Mouse (Mus musculus) erythroblast, embryonic 14.5 days (primary cell): ENCODE measurements around the gene Mapk12. TPM values are rescaled to one million over a fixed set of nuclear protein-coding genes. Genes with fewer than 3 reads are reported as not detected.

Experiments
- H3K27me3 ChIP-seq: 2 replicates; pipeline ENCODE4 v1.6.1; 2012; ENCODE audit warnings: inconsistent platforms; ENCODE audit not compliant: control insufficient read depth
- H3K36me3 ChIP-seq: 2 replicates; pipeline ENCODE4 v1.6.1; 2012; ENCODE audit warnings: mild to moderate bottlenecking, inconsistent platforms; ENCODE audit not compliant: control insufficient read depth
- H3K4me1 ChIP-seq: 2 replicates; pipeline ENCODE4 v1.6.1; 2012; ENCODE audit warnings: inconsistent platforms; ENCODE audit not compliant: control insufficient read depth
- H3K4me3 ChIP-seq: replicated peaks from 2 replicates; pipeline ENCODE3; 2012; ENCODE audit warnings: moderate library complexity, mild to moderate bottlenecking, inconsistent platforms
- H3K9me3 ChIP-seq: 2 replicates; pipeline ENCODE4 v1.6.1; 2012; ENCODE audit warnings: low read length, inconsistent platforms, mixed read lengths; ENCODE audit not compliant: control insufficient read depth
- GATA1 ChIP-seq: IDR thresholded peaks from 2 replicates; pipeline ENCODE4 v1.6.1; 2012; ENCODE audit warnings: low read length, inconsistent platforms, mixed read lengths
- TAL1 ChIP-seq: IDR thresholded peaks from 3 replicates; pipeline ENCODE4 v1.6.1; 2012; ENCODE audit warnings: low read length, inconsistent platforms, mixed read lengths
- polyA plus RNA-seq: library from polyadenylated mRNA; stranded (reverse); fragments of >175 nt; gene quantifications from 2 replicates; pipeline ENCODE4 v1.2.3, GENCODE M21; 2012

Mapk12 gene
- polyA plus RNA-seq, 1 experiment = 0.02 TPM

DNA sequence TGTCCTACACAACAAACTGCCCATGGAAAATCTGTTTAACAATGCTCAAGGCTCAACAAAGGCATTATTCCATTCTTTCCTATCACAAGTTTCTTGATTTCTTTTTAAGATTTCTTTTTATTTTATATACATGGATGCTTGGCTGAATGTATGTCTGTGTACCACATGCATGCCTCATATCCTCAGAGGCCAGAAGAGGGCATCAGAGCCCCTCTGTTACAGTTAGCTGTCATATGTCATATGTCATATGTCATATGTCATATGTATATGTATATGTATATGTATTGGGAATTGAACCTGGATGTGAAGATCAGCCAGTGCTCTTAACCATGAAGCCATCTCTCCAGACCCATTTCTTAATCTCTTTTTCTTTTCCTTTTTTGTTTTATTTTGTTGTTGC is 22.5 kb downstream of the Mapk12 start:
- Histone ChIP-seq H3K27me3 (no peaks in the 10 kb centered on the region), H3K4me1 (peaks cover 33% of the 10 kb centered on the region), H3K36me3 (peaks cover 81% of the 10 kb centered on the region), H3K9me3 (no peaks in the 10 kb centered on the region), H3K4me3 (no peak overlapping the region)
- TF ChIP-seq GATA1 (no peak), TAL1 (no peak)

DNA sequence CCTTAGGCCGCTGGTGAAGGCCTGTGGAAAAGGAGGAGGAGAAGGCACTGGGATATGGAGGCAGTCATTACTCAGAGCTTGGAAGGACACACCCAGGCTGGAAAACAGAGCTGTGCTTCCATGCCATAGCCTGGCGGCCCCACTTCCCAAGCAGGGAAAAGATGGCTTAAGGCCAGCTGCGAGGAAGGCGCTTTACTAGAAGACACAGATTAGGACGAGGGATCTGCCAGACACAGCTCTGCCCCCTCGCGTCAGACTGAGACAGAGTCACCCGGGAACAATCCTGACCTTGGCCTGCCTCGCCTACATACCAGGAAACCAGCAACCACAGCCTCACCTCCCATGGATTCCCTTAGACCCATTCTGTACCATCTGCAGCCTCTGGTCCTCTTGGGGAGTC is 30.4 kb downstream of the Mapk12 start:
- no peaks in the 10 kb centered on the region for H3K27me3 ChIP-seq
- no peak overlapping the region for H3K4me3 ChIP-seq
- no peaks in the 10 kb centered on the region for H3K9me3 ChIP-seq
- TF ChIP-seq TAL1 = no peak
- no peak for TF ChIP-seq GATA1
- peaks cover 99% of the 10 kb centered on the region for H3K36me3 ChIP-seq
- no peaks in the 10 kb centered on the region for H3K4me1 ChIP-seq

DNA sequence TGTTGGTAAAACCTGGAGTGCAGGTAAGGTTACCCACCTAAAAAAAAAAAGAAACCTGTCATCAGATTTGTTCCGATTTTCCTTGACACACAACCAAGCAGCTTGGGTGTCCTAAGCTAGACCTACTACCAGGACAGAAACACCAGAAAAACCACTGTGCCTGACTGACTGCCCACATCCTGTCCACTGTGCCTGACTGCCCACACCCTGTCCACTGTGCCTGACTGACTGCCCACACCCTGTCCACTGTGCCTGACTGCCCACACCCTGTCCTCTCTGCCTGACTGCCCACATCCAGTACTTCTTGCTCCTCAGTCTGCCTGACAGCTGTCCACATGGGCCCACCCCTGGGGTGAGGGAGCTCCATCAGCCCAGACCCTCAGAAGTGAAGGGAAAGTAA is 33.5 kb downstream of the Mapk12 start:
- H3K9me3 ChIP-seq = no peaks in the 10 kb centered on the region
- no peaks in the 10 kb centered on the region for H3K4me1 ChIP-seq
- no peak for TF ChIP-seq TAL1
- no peak for TF ChIP-seq GATA1
- H3K27me3 ChIP-seq = no peaks in the 10 kb centered on the region
- peaks cover 100% of the 10 kb centered on the region for H3K36me3 ChIP-seq
- no peak overlapping the region for H3K4me3 ChIP-seq

DNA sequence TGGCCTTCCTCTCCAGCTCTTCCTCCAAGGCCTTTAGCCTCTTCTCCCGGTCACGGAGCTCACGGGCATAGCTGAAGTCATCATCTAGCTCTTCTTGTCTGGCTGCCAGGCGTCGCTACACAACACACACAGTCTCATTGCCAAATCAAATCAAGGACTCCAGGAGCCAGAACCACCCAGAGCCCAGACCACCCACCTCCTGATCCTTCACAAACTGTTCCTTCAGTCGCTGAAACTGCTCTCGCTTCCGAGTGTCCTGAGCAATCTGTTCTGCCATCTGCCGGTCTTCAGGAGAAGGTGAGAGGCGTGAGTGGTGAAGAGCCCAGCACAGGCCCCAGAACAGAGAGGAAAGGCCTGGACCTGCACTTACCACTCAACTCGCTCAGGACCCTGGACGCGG is 34.4 kb downstream of the Mapk12 start:
- no peak for TF ChIP-seq TAL1
- TF ChIP-seq GATA1 = no peak
- Histone ChIP-seq H3K9me3 (no peaks in the 10 kb centered on the region), H3K4me1 (no peaks in the 10 kb centered on the region), H3K36me3 (peaks cover 100% of the 10 kb centered on the region), H3K27me3 (no peaks in the 10 kb centered on the region), H3K4me3 (no peak overlapping the region)

DNA sequence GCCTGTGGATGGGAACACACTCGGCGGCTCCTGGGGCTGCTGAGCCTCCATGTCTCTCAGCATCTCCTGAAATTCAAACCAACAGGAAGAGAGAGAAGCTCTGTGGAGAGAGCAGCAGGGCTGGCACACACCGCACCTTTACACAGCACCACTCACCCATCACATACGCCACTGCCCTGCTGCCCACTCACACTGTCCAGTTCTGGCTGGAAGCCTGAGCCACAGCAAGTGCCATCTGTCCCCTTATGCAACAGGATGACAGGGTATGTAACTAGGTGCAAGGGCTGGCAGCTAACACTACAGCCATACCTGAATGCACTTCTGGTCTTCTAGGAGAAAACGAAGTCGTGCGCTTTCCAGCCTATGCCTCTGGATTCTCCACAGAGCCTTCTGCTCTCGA is 36.1 kb downstream of the Mapk12 start:
- TF ChIP-seq GATA1 (no peak), TAL1 (no peak)
- no peaks in the 10 kb centered on the region for H3K4me1 ChIP-seq
- H3K27me3 ChIP-seq = no peaks in the 10 kb centered on the region
- no peaks in the 10 kb centered on the region for H3K9me3 ChIP-seq
- peaks cover 100% of the 10 kb centered on the region for H3K36me3 ChIP-seq
- no peak overlapping the region for H3K4me3 ChIP-seq

DNA sequence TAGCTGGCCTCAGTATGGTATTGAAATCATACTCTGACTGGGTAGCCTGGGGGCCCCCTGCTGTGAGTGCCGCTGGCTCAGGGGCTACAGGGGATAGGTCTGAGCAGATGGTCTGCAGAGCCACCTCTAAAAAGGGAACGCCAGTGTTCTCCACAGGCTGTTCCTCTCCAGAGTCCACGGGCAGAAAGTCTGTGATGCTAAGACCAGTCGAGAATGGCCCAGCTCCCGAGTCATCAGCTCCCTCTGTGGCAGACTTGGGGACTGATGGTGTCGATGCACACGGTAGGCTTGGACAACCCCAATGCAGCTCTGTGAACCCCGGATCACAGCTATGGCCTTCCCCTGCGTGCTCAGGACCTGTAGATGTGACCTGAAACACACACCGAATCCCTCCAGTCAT is 36.6 kb downstream of the Mapk12 start:
- Histone ChIP-seq H3K4me3 (no peak overlapping the region), H3K4me1 (no peaks in the 10 kb centered on the region), H3K36me3 (peaks cover 100% of the 10 kb centered on the region), H3K9me3 (no peaks in the 10 kb centered on the region), H3K27me3 (no peaks in the 10 kb centered on the region)
- TF ChIP-seq TAL1 (no peak), GATA1 (no peak)

DNA sequence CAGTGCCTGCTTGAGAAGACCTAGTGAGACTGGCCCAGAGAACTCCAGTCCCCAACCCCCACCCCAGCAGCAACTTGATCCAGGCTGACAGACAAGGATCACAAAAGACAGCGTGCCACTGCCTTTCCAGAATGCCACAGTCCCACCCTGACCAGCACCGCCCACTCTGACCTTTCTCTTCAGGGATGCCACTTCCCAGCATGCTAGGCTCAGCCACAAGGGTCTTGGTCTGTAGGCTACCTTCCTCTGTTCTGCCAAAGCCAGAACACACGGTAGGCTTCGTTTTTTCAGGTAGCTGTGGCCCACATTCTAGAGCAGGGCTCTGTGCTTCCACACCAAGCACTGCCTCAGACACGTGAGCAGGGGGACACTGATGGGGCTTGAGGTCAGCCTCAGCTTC is 37.9 kb downstream of the Mapk12 start:
- no peak overlapping the region for H3K4me3 ChIP-seq
- TF ChIP-seq TAL1 (no peak), GATA1 (no peak)
- H3K4me1 ChIP-seq = no peaks in the 10 kb centered on the region
- H3K9me3 ChIP-seq = no peaks in the 10 kb centered on the region
- H3K27me3 ChIP-seq = no peaks in the 10 kb centered on the region
- peaks cover 100% of the 10 kb centered on the region for H3K36me3 ChIP-seq

DNA sequence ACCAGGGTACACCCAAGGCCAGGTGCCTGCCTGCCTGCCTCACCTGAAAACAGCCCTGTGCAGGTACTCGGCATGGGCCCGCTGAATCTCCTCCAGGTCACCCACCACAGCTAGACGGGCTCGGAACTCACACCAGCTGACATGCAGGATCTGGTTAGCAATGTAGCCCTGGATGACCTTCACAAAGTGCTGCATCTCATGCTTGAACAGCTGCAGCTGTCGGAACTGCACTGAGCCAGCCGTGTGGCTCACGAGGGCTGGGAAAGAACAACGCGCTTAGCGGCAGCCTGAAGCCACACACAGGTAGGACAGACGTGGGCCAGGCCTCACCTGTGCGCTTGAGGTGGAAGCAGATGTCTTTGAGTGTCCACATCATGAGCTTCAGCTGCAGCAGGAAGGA is 39.7 kb downstream of the Mapk12 start:
- Histone ChIP-seq H3K4me3 (no peak overlapping the region), H3K27me3 (no peaks in the 10 kb centered on the region), H3K9me3 (no peaks in the 10 kb centered on the region), H3K36me3 (peaks cover 100% of the 10 kb centered on the region), H3K4me1 (no peaks in the 10 kb centered on the region)
- TF ChIP-seq GATA1 = no peak
- TF ChIP-seq TAL1 = no peak

DNA sequence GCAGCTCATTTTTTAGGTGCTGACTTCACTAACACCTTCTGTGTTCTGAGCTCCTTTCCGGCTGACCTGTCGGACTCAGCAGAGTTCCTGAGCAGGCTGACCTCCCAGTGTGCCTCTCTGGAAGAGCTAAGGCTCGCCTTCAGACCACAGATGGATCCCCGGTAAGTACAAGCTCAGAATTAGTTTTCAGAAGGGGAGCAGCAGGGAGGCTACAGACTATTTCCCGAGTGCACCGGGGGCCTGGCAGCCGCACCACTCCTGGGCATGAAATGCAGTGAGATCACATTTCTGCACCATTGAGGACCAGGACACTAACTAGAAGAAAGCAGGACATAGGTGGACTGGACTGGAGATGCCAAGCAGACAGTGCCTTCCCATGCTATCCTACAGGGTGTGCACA is 41.9 kb downstream of the Mapk12 start:
- no peaks in the 10 kb centered on the region for H3K27me3 ChIP-seq
- H3K4me3 ChIP-seq = no peak overlapping the region
- H3K9me3 ChIP-seq = no peaks in the 10 kb centered on the region
- TF ChIP-seq TAL1 = no peak
- no peak for TF ChIP-seq GATA1
- H3K4me1 ChIP-seq = no peaks in the 10 kb centered on the region
- peaks cover 100% of the 10 kb centered on the region for H3K36me3 ChIP-seq

DNA sequence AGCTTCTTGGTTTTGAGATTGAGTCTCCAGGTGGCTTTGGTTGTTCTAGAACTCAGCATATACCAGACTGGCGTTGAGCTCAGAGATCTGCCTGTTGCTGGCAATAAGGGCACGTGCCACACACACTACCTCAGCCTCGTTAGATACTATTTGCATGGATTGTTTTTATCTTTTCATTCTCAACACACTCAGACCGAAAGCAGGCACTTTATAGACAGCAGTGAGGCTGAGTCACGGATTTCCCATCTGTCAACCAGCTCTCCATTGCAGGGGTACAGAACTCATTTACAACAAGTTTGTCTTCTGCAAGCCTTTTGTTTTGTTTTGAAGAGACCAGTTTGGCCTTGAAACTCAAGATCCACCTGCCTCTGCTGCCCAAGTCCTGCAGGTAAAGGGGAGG is 43.1 kb downstream of the Mapk12 start:
- H3K36me3 ChIP-seq = peaks cover 99% of the 10 kb centered on the region
- no peaks in the 10 kb centered on the region for H3K4me1 ChIP-seq
- H3K27me3 ChIP-seq = no peaks in the 10 kb centered on the region
- H3K9me3 ChIP-seq = no peaks in the 10 kb centered on the region
- TF ChIP-seq GATA1 = no peak
- no peak for TF ChIP-seq TAL1
- H3K4me3 ChIP-seq = no peak overlapping the region
